Mouse (Mus musculus) neural tube, embryonic 11.5 days (tissue): ENCODE data around the gene Plekha7. TPM values are rescaled to one million over a fixed set of nuclear protein-coding genes. Genes with fewer than 3 reads are reported as not detected.
"Not testable (repeated sequence)": the region's sequence is repeated elsewhere in the genome, so short reads cannot be mapped to it uniquely, and the experiment has no call there.

ENCODE experiments used
- ATAC-seq: fragments of 200-750 bp; cut with Nextera tagmentation; 2 replicates; pipeline ENCODE4 v1.8.0; 2017; ENCODE audit warnings: moderate number of reproducible peaks, mild to moderate bottlenecking, moderate TSS enrichment, moderate library complexity; ENCODE audit not compliant: insufficient read depth, low FRiP score, low TSS enrichment
- DNase-seq: peaks from one replicate; pipeline ENCODE4 v3.0.0-alpha.2; 2015; ENCODE audit warnings: low spot score
- H3K27ac ChIP-seq: fragments of 300-500 bp; sonication (generic); 2 replicates; pipeline ENCODE4 v1.5.1; 2014; ENCODE audit warnings: low read depth, mild to moderate bottlenecking, low read length
- H3K27me3 ChIP-seq: fragments of 300-500 bp; sonication (generic); 2 replicates; pipeline ENCODE4 v1.6.1; 2014; ENCODE audit warnings: mild to moderate bottlenecking, low read length, mixed read lengths; ENCODE audit not compliant: control insufficient read depth, insufficient read depth
- H3K36me3 ChIP-seq: fragments of 300-500 bp; sonication (generic); 2 replicates; pipeline ENCODE4 v1.6.1; 2014; ENCODE audit warnings: mild to moderate bottlenecking, low read length, moderate library complexity, mixed read lengths; ENCODE audit not compliant: control insufficient read depth, insufficient read depth
- H3K4me1 ChIP-seq: fragments of 300-500 bp; sonication (generic); 2 replicates; pipeline ENCODE4 v1.6.1; 2014; ENCODE audit warnings: low read length, mixed read lengths; ENCODE audit not compliant: control insufficient read depth, insufficient read depth
- H3K4me2 ChIP-seq: fragments of 300-500 bp; sonication (generic); 2 replicates; pipeline ENCODE4 v1.6.1; 2014; ENCODE audit warnings: low read depth, mild to moderate bottlenecking, moderate library complexity
- H3K4me3 ChIP-seq: fragments of 300-500 bp; sonication (generic); 2 replicates; pipeline ENCODE4 v1.5.1; 2014; ENCODE audit warnings: low read depth, low read length
- H3K9ac ChIP-seq: fragments of 300-500 bp; sonication (generic); 2 replicates; pipeline ENCODE4 v1.6.1; 2014; ENCODE audit warnings: mild to moderate bottlenecking, low read length
- H3K9me3 ChIP-seq: fragments of 300-500 bp; sonication (generic); 2 replicates; pipeline ENCODE4 v1.6.1; 2016; ENCODE audit warnings: low read length; ENCODE audit not compliant: control insufficient read depth
- WGBS: fragments of 180-500 bp; shearing (Covaris S2); extraction: QIAGEN DNeasy Blood & Tissue Kit; methylation state at CpG from one replicate; pipeline ENCODE4 v1.1.7; 2014; 5-methylcytosine and 5-hydroxymethylcytosine counted together
- polyA plus RNA-seq: library from polyadenylated mRNA; unstranded; fragments of >200 nt; fragmentation: Nextera tagmentation; extraction: Ambion mirVana; gene quantifications from 2 replicates; pipeline ENCODE4 v1.2.1, GENCODE M21; 2014

Plekha7 gene
- polyA plus RNA-seq, 1 experiment from 2014 or later: 7.3 TPM

DNA sequence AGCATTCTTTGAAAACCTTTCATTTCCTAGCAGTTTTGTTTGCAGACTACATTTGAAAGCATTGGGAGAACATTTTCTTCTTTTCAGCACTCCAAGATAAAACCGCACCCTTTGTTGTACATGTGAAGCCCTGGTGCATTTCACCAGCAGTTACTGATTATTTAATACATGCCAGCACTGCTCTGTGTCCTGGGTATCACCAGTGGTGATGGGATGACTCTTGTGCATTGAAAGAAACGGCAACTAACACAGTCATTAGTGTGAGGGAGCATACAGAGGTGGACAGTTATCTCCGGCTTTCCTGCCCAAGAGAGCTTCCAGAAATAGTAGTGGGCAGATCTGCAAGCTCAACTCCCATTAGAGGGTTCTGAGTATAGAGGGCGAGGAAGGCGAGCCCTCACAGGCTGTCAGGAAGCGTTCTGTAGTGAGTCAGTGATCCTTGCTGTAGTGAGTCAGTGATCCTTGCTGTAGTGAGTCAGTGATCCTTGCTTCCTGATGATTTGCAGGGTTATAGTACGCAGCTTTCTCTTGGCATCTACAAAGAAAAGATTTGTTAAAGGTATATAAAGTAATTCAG, 208.1 kb downstream of the Plekha7 start:
- 0 out of 2 replicates have a peak, but pooled peaks cover 7% of the 10 kb centered on the region for H3K36me3 ChIP-seq
- WGBS: 92% methylated on average over 7 of the region's 7 CpGs
- no peak overlapping the region for H3K4me3 ChIP-seq
- no peak overlapping the region for H3K27ac ChIP-seq
- no peaks in the 10 kb centered on the region for H3K9me3 ChIP-seq
- no peak for ATAC-seq
- no peaks in the 10 kb centered on the region for H3K27me3 ChIP-seq
- no peak overlapping the region for H3K4me2 ChIP-seq
- peaks cover 3% of the 10 kb centered on the region; the same call in 1 of the 2 replicates for H3K4me1 ChIP-seq
- H3K9ac ChIP-seq: no peak overlapping the region
- no peak for DNase-seq

GRCm38 (mm10) chr7:116093466-116093850, 214.7 kb downstream of the Plekha7 start:
- under 1% methylated on average over 19 of the region's 19 CpGs for WGBS
- no peaks in the 10 kb centered on the region for H3K36me3 ChIP-seq
- H3K4me3 ChIP-seq: peak overlapping the region; percentile 59
- H3K4me2 ChIP-seq: peak overlapping the region; percentile 73
- H3K9me3 ChIP-seq: no peaks in the 10 kb centered on the region
- H3K27me3 ChIP-seq: no peaks in the 10 kb centered on the region
- ATAC-seq (peak; percentile 82), DNase-seq (no peak)
- H3K4me1 ChIP-seq: peaks cover 8% of the 10 kb centered on the region
- H3K9ac ChIP-seq: peak overlapping the region; percentile 84
- H3K27ac ChIP-seq: peak overlapping the region; percentile 92

GRCm38 (mm10) chr7:116092710-116093465, 215.3 kb downstream of the Plekha7 start:
- Histone ChIP-seq H3K4me1 (peaks cover 8% of the 10 kb centered on the region), H3K9me3 (no peaks in the 10 kb centered on the region), H3K4me3 (peak overlapping the region; percentile 59), H3K27me3 (no peaks in the 10 kb centered on the region), H3K27ac (peak overlapping the region; percentile 92), H3K9ac (peak overlapping the region; percentile 84), H3K4me2 (peak overlapping the region; percentile 73), H3K36me3 (no peaks in the 10 kb centered on the region)
- DNase-seq (peak; percentile 96), ATAC-seq (peak; percentile 100)
- under 1% methylated on average over 38 of the region's 38 CpGs for WGBS

- H3K4me2 ChIP-seq, DNase-seq, H3K27ac ChIP-seq, H3K9me3 ChIP-seq, H3K36me3 ChIP-seq, H3K4me3 ChIP-seq, H3K4me1 ChIP-seq, H3K9ac ChIP-seq, H3K27me3 ChIP-seq, ATAC-seq: not testable (repeated sequence)
- WGBS: 95% methylated on average over 11 of the region's 11 CpGs
Measured at GRCm38 (mm10) chr7:116084366-116084765, 223.8 kb downstream of the Plekha7 start, which contains the start of gene Gm4353. TSS of gene Gm4353 (minus strand) at chr7:116084635.

Other genes starting within 250 kb of the Plekha7 start
- 0.74 and 1.3 TPM in 2 replicates for gene Gm4353, start 223.7 kb downstream of the Plekha7 start, polyA plus RNA-seq
- 696 and 786 TPM in 2 replicates for gene Rps13, start 25.8 kb upstream of the Plekha7 start, polyA plus RNA-seq
- gene Pik3c2a, start 135.1 kb upstream of the Plekha7 start, polyA plus RNA-seq: 24.2 and 25.5 TPM in 2 replicates
- 13.6 and 17.5 TPM in 2 replicates for gene Nucb2, start 196.0 kb upstream of the Plekha7 start, polyA plus RNA-seq